Mouse (Mus musculus) embryo, embryonic 11.5 days (tissue): Measurements from ENCODE around the gene Mef2c.

Source experiments
- DNase-seq: peaks from one replicate; pipeline ENCODE4 v3.0.0-alpha.2; 2012; ENCODE audit warnings: low read depth, low spot score

The Mef2c gene

DNA sequence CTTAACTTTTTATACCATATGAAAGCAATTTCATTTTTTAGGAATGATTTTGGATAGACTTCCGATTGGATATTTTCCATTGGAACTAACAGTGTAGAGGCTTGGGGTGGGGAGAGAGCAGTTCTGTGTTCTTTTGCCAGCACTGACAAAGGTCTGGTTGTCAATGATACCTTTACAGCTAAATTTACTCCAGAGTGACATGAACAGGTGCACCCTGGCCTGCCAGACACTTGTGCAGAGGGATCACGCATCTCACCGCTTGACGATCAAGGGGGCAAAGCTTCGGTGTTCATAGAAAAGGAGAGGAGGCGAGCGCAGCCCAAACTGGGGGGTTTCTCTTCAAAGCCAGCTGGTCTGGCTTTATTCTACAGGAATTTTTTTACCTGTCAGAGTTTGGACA is at the start of gene Mef2c:
TSS of gene Mef2c (plus strand) at position 116 of the 400 bp plus-strand sequence.
- no peak for DNase-seq

DNA sequence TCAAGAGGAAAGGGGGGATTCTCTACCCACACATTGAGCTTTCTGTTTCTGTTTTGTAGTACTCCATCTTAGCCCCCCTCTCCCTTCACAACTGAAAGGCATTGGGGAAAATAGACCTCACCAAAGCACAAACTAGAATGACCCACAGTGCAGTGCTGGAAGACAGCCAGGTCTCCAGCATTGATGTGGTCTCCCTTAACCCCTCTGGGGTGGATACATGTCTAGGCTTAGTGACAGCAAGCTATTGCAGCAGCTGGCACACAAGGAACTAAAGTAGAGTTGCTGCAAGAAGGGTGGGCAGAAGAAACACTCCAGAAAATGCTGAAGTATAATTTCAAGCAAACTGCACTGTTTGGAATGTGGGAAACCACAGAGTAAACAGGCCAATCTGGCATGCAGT is 45.1 kb upstream of the Mef2c start:
- DNase-seq, result no peak

DNA sequence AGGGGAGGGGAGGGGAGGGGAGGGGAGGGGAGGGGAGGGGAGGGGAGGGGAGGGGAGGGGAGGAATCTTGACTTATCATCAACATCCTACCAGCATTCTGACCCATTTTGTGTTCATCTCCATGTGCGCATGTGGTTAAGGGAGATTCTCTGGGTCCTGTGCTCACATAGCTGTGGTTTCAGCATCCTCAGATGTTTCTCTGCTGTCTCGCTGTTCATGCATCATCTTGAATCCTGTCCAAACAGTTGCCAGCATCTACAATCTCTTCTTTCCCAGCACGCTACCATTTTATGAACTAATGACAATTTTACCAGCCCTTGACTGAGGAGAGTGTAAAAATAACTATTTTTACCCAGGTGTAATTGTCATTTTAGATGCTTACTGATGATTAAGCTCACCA is 44.2 kb upstream of the Mef2c start:
- no peak for DNase-seq

DNA sequence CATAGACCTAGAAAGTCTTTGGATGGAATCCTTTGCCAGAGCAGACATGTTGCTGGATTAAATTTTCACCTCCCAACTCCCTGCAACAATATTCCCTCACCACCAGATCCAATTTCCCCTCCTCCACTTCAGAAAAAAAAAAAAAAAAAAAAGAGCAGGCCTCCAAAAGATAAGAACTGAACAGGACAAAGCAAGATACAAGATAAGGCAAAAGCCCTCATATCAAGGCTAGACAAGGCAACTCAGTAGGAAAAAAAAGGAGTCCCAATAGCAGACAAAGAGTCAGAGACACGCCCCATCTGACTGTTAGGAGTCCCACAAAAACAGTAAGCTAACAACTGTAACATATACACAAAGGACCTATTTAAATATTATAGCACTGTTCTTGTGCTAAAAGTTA is 43.2 kb upstream of the Mef2c start:
- DNase-seq, result no peak

DNA sequence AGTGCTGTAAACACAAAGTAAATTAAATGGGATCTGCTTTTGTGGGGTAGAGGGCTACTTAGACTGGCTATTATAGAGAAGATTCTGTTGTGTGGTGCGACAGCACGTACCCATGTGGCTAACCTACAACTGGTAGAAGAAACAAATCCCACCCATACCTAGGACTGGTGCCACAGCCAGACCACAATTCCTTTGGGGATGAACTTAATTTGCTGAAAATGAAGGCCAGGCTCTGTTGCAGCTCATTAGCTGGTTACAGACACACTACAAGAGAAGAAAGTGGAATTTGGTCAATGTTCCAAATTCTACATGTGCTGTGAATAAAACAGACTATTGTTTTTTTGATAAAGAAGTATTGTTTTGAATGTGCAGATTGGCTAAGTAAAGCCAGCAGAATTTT is 42.3 kb upstream of the Mef2c start:
- DNase-seq, result no peak

DNA sequence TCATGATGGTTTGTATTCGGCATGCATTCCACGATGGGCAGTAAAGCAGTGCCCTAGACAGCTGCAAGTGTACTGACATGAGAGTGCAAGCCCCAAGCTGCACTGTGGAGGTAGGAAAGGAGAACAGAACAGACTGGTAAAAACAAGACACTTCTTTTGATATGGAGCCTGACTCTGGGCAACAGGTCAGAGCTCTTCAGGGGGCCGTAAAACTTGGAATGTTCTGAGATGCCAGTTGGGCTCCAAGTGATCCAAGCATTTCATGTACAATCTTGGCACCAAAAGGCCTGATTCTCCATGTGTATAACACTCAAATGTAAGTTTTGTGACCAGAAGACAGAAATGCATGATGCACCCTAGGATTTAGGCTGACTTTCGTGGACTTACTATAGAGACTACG is 37.1 kb upstream of the Mef2c start:
- DNase-seq, result no peak

DNA sequence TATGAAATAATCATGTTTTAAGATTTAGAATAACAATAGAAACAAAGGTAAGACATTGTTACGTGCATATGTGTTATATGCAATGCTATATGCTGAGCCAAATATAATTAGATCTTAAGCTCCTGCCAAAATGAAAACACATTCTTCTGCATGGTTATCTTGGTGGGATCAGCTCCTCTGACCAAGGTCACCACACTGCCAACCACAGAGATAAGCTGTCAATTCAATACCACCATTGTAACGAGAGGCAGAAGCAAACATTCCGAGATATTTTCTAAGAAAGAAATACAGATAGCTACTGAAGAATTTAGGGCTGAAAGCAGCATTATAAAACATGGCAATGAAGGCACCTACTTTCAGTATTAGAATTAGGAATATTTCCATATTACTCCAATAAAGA is 35.0 kb upstream of the Mef2c start:
- no peak for DNase-seq

DNA sequence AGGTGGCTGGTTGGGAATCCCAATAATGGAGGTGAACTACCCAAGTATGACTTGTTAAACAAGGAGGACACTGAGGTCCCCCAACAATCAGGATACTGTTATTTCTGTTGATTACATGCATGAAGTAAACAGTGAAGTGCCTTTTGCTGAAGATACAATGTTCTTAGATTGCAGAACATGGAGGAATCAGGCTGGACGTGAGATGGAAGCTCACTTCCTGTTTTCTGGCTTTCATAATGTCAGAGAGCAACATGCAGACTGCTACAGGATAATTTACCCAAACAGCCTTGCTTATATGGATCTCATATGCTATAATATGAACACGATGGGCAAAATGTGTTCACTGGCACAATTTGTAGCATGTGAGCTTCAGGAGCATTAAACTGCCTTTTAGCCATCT is 30.1 kb upstream of the Mef2c start:
- DNase-seq, result no peak

DNA sequence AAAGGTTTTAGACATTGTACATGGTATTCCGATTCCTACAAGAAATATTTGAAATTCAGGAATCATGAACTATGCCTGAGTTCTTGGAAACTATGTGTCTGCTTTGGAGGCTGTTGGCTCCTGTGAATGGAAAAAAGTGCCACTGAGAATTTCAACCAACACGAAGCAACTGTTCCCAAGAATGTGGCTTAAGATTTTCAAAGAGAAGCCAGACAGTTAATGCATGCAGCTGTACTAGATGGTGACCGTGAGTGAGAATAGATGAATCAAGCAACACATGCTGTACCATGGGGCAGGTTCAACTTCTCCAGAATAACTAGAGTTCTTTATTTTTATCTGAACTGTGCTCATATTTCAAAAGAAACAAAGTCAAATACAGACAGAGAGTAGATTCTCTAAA is 23.4 kb upstream of the Mef2c start:
- DNase-seq, result no peak

DNA sequence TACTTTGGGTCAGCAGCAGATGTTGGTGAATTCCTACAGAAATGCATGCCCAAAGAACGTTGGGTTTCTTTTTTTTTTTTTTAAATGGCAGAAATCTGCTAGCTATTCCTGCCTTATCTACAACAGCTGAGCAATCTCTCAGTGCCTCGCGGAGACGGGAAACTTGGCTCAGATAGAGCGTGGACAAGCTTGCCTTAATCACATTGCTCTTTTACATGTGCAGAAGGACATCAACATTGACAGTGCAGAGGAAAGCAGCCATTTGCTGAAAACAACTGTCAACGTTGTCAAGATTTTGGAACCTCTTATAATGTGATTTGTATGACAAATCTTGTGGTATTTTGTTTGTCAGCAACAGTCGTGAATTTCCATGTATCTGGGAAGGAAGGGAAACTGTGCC is 22.5 kb upstream of the Mef2c start:
- no peak for DNase-seq

DNA sequence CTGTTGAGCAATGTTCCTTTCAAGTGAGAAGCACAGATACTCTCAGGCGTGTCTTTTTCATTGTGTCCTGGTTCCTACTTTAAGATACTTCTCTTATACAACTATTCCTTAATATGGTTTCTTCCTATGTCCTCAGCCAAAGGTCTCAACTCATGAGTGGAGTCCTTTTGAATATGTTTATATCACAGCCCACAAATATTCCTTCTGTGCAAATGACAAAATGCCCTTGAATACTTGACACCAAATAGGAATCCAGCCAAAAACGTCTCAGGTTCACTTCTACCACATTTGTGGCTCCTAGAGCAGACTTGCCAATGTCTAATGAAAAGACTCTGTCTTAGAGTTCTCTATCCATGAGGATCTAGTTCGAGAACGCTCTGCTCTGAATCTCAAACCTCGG is 21.7 kb upstream of the Mef2c start:
- no peak for DNase-seq

DNA sequence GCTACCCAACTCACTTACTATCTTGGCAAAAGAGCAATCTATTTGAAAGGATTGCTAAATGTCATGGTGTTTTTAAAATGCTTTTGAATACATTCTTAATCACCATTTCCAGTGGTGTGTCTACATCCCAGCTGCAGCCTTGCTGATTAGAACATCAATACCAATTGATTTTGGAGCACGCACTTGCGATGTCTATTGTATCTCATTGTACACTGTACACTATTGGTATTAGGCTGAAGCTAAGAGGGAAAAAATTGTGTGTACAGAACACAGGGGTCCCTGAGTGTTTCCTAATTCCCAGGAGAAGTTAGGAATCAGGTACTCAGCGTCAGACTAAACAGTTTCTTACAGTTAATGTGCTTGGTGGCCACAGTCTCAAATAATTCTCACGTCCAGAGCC is 19.6 kb upstream of the Mef2c start:
- no peak for DNase-seq

DNA sequence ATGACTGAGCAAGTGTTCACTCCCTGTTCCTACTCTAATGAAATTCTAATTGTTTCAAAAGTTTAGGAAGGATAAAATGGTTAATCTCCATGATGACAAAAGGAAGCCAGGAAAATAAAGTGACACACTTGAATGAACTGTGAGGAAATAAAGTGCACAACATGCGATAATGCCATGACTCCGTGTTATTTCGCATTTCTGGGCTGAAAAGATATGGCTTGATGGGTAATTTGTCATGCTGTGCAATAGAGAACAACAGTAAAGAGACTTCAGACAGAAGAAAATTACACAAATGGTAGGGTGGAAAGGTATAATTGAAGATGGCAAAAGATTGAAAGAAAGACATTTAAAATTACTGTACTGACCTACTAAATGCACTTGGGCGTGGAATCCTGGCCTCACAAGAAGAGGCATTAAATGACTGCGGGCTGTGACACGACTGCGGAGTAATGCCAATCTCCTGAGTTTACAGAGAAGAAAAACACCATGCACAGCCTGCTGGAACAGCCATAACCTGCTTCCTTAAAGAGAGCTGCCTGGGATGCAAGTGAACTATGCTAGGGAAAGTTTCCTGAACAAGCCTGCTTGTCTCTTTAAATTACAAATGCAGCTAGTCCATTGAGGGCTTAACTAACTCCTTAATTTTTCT is 19.0 kb upstream of the Mef2c start:
- DNase-seq, result no peak

DNA sequence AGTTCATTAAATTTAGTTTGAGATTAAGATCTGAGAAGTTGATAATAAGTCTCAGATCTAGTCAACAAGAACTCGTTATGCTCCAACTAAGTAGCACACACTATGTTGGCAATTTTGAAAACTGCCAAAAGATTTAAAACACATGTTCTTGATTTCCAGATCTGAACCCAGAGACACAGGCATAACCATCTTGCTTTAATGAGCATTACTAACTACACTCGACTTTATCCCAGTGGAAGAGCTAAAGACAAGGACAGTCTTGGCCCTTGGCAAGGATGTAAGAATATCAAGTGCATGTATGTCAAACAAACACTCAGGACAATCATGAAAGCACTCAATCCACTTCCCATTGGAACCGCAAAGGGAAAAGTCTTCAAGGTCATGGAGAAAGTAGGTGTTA is 11.8 kb upstream of the Mef2c start:
- no peak for DNase-seq

DNA sequence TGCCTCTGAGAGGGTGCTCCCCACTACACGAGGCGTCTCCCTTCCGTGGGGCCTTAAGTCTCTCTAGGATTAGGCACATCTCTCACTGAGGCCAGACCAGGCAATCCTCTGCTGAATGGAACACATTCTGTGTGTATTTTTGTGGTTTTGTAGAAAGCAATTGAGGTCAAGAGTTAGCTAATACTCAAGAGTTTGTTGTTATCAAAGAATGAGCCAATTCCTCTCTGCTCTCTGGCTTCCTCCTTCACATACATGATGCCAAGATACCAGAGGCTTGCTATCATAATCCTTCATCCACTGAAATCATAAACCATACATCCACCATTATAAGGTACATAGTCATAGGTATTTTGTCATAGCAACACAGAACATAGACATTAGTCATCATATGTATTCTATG is 6.1 kb upstream of the Mef2c start:
- DNase-seq, result no peak

DNA sequence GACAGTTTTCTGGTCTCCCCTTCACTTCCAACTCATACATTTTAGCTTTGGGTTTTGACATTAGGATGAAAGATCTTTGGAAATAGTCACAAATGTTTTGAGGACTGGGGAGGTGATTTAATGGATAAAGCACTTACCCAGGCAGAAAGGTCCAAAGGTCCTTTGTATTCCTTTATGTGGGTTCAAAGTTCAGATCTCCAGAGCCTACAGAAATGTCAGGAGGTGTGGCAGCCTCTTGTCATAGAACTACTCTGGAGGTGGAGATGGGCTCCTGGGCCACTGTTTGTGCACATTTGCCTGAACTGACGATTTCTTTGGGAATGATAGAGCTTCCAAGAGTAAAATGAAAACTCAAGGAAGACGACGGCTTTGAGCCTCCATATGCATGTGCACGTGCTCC is 4.3 kb upstream of the Mef2c start:
- DNase-seq, result no peak

DNA sequence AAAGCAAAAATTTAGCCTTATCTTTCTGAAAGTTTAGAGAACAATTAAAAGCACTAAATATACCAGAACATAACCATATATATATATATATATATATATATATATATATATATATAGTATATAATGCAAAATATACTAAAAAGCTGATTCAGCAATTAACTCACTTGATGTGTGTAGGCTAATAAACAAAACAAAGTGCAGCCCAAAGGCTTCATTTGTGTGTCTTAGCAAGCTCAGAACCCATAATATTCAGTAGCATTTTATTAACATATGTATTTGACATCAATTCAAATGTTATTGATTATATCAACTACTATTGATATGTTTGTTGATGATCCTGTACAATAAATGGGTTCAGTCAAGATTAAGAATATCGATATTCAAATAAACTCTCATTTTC is 3.9 kb downstream of the Mef2c start:
- no peak for DNase-seq

DNA sequence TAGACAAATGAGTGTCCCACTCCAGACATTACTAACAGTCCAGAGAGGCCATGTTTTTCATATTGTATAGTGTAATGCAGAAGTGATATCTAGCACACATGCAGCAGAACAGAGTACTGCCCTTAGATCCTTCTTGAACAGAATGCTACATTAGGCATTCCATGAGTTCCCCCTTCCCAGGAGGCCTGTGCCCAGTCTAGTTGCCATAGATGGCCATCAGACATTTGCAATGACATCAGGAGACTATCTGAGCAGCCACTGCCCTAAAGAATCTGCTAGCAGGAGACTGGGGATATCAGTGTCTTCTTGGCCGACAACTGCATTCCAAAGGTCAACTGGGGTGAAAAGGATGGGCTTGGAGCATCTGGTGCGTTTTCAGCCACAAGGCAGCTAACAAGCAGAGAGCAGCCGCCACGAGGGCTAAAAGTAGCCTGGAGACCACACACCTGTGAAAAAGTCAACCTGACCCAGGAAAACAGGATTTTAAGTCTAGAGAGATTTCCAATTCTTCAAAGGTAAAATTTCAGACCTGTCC is 11.2 kb downstream of the Mef2c start:
- no peak for DNase-seq

DNA sequence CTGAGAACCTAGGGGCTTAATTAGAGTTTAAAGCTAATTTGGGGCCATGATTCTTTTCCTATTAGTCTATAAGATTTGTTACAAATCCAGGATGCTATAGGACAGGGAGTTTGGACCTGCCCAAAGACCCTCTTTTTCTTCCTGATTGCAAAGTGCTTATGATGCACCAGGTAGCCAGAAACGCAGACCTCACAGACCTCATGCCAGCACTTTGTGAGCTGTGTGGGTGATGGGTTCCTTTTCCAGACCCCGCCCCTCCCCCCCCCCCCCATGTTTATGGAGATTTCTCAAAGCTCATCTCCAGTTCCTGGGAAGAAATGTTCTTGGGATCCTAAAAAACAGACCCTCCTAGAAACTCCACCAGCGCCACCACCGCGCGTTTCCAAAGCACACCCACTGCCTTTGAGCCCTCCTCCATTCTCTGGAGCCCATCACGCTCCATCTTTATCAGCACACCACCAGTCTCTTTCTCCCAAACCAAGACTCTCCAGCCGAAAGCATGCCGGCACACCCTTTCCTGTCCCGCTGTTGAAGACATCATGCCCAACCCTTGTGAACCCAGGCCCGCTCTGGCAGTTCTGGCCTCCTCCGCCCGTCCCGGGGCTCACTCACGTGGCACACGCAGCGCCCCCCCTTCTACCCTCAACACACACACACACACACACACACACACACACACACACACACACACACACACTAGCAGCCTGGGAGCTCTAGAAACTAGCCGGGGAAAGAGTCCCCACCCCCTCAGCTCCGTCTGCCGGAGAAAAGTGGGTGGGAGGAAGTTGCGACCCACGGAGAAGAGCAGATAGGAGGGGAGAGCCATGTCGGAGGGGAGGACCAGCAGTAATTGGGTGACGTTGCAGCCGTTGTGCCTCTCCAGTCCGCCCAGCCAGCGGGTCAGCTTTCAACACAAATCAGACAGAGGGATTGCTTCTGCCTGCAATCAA is 14.1 kb downstream of the Mef2c start:
- DNase-seq, result peak; percentile 71

DNA sequence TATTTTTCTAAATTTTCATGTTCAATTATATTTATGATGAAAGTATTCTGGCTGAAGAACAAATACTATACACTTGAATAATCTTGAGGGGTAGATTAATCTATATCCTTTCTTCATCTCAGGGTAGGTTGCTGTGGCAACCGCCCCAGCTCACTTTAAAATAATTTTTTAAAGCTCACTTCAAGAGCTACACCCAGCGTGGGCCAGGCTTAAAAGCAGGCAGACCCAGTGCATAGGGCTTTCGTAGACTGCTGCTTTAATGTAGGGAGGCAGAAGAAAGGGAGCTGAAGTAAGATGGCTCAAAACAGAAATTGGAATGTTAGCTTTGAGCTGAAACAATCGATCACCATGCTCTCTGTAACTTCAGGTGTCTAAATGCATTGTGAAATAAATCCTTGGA is 17.0 kb downstream of the Mef2c start:
- no peak for DNase-seq

DNA sequence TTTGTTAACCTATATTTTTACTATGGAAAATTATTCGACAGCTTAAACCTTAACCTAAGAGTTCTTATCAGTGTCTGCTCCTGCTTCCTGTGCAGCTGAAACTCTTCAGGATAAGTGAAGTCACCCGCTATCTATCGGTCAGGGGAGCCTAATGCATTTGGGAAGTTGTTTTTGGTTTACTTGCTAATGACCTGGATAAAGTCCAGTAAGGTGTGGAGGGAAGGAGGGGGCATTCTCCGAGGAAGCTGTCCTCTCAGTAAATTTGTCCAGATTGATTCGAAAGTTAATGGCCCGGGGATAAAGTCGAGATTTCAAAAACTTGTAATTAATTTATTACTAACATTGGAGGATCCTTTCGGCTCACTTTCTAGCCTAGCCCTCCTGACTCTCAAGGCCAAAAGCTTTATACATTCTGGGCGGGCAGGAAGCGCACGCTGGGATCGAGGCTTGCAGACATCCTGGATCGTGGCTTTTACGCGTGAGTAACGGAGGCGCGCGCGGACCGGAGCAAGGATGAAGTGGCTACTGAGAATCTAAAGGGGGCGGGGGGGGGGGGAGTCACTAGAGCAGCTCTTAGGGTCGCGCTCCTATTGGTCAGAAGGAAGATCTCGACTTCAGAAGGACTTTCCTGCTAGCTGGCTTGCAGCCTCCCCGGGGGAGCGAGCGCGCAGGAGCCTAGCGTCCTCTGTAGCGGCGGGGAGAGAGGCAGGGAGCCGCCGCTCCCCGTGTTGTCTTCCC is 19.6 kb downstream of the Mef2c start:
- peak; percentile 45 for DNase-seq

DNA sequence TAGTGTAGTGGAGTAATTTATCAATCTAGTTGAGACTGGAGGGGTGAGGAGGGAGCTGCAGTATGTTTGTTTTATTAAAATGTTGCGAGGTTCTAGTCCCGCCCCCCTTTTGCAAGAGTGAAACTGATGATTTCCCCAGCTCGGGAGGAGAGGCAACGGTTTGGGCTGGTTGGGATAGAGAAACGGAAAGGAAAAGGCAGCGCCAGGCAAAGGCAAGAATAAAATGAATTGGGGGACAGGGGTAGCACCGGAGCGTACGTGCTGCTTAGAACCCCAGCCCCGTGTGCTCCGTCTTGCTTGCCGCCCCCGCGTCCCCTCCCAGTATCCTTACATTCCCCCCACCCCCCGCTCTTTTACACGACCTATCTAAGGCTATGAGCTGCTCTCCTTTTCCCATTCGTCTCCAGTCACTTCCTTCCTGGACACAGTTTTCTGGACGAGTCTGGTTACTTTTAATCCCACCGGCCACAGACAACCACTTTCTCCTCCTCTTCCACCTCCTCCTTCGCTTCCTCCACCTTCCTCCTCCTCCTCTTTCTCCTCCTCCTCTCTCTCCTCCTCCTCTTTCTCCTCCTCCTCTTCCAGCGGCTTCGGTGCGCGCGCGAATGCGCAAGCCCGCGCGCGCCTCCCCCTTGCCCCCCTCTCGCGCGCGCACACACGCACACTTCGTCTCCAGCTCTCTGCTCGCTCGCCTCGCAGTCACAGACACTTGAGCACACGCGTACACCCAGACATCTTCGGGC is 20.5 kb downstream of the Mef2c start:
- peak; percentile 61 for DNase-seq
